Mouse (Mus musculus) activated CD4-positive, CD25-positive, alpha-beta regulatory T cell, adult 4 months (primary cell): ENCODE data around the gene Zbtb9. TPM values are rescaled to one million over a fixed set of nuclear protein-coding genes. Genes with fewer than 3 reads are reported as not detected.
"Not testable (repeated sequence)": the region's sequence is repeated elsewhere in the genome, so short reads cannot be mapped to it uniquely, and the experiment has no call there.

Experiments used
- ATAC-seq: one replicate; pipeline ENCODE4 v1.8.0; 2017
- polyA plus RNA-seq, 2 experiments: library from polyadenylated mRNA; unstranded; fragments of 100-300 nt; shearing (Covaris generic); gene quantifications; one replicate each; pipeline ENCODE4 v1.2.1; 2017

Gene Zbtb9
- polyA plus RNA-seq, 2 experiments from 2014 or later: 8.6 to 9.8 TPM

GRCm38 (mm10) chr17:26972107-26972506 lies 860 bp upstream of the Zbtb9 start:
- no peak for ATAC-seq

GRCm38 (mm10) chr17:26974547-26974946 lies 1.6 kb downstream of the Zbtb9 start:
- ATAC-seq: no peak

DNA sequence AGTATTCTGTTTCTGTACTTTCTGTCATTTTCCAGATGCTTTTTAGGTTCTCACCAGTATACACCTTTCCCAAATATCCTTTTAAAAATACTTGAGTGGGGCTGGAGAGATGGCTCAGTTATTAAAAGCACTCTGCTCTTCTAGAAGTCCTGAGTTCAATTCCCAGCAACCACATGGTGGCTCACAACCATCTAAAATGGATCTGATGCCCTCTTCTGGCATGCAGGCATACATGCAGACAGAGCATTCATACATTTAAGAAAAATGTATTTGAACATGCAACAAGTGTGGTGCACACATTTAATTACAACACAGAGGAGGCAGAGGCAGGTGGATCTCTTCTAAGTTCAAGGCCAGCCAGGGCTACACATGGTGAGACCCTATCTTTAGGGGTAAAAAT lies 2.4 kb downstream of the Zbtb9 start:
- ATAC-seq: no peak

- not testable (repeated sequence) for ATAC-seq
These were observed 4.4 kb downstream of the Zbtb9 start for GRCm38 (mm10) chr17:26977354-26977753.

DNA sequence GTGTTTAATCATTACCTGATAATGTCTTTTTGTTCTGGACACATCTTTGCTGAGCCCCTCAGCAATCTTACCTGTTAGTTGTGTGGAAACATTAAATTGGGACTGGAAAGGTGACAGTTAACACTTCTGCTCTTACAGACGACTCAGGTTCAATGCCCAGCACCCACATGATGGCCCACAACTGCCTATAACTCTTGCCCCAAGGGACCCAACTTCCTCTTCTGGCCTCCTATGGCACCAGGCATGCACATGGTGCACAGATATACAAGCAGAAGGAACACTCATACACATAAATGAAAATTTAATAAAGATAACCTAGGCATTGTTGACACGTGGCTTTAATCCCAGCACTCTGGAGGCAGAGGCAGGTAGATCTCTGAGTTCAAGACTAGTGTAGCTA lies 6.5 kb downstream of the Zbtb9 start:
- no peak for ATAC-seq

GRCm38 (mm10) chr17:26981050-26981449 lies 8.1 kb downstream of the Zbtb9 start:
- ATAC-seq: peak; percentile 59

GRCm38 (mm10) chr17:26983382-26983781 lies 10.4 kb downstream of the Zbtb9 start:
- ATAC-seq: no peak

- ATAC-seq: no peak
These were observed 12.7 kb downstream of the Zbtb9 start for GRCm38 (mm10) chr17:26985503-26986179.

DNA sequence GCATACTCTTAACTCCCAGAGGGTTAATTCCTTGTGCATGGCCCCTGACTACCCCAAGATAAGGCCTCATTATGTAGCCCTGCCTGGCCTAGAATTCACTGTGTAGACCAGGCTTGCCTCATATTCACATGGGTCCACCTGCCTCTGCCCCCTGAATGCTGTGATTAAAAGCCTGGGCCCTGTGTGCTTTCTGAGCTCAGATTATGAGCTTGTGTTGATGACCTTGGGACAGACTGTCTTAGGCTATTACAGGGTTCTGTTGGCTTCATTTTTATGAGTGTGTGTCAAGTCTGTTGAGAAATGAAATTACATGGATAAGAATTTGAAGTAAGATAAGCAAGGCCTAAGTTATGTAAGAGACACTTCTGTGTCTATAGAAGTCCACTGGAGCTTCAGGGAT lies 17.6 kb downstream of the Zbtb9 start:
- ATAC-seq: no peak

GRCm38 (mm10) chr17:26994410-26994809 lies 21.4 kb downstream of the Zbtb9 start:
- ATAC-seq: no peak

DNA sequence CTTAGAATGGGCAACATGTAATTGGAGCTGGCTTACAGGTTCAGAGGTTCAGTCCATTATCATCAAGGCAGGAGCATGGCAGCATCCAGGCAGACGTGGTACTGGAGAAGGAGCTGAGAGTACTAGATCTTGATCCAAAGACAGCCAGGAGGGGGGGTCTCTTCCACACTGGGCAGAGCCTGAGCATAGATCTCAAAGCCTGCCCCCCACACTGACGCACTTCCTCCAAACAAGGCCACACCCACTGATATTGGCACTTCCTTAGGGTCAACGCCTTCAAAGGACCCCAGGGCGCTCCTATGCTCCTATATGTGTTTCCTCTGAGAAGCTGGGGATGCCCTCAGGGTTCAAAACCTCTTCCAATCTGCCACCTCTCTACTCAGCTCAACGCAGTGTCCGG lies 22.0 kb downstream of the Zbtb9 start:
- ATAC-seq: no peak

GRCm38 (mm10) chr17:26995562-26995961 lies 22.6 kb downstream of the Zbtb9 start:
- no peak for ATAC-seq

DNA sequence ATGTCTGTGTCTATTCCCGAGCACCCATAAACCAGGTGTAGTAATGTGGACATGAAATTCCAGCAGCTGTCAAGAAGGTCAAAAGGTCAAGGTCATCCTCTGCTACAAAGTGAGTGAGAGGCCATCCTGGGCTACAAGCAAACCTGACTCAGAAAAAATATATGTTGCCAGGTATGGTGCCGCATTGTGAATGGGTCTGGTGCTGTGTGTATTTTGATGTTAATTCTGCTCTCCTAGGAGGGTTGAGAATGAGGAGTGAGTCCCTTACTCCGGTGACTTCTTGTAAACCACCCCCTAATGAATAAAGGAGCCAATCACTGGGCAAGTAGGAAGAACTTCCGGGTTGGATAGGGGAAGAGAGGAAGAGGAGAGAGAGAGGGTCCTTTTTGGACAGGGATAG lies 24.7 kb downstream of the Zbtb9 start:
- ATAC-seq: no peak

DNA sequence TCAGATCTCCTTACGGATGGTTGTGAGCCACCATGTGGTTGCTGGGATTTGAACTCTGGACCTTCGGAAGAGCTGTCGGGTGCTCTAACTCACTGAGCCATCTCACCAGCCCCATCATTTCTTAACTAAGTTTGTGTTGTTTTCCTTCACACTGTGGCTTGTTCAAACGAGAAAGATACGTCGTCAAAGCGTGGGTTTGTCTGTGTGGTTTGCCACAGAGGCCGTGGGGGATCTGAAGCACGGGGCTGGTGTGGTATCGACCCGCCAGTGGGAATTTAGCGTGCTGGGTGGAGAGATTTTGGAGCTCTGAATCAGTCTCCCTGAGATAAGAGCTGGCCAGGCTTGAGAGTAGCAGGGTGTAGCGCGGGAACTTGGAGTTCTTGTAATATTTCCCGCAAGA lies 25.3 kb downstream of the Zbtb9 start:
- ATAC-seq: no peak

GRCm38 (mm10) chr17:26999996-27000395 lies 27.0 kb downstream of the Zbtb9 start:
- peak; percentile 69 for ATAC-seq

DNA sequence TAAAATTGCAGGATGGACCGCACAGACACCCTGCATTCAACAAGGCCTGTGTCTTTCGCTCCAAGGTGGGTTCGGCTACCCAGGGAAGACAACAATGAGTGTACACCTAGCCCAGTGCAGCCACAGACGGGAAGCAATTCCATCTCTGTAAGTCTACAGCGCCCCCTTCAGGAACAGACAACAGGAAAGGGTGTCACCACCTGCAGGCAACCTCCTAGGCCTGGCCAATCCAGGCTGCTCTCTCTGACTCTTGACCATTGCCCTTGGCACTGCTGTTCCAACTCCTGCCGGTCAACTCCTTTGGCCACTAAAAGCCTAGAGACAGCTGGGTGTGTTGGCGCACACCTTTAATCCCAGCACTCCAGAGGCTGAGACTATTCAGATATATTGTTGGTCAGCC lies 28.2 kb downstream of the Zbtb9 start:
- no peak for ATAC-seq

DNA sequence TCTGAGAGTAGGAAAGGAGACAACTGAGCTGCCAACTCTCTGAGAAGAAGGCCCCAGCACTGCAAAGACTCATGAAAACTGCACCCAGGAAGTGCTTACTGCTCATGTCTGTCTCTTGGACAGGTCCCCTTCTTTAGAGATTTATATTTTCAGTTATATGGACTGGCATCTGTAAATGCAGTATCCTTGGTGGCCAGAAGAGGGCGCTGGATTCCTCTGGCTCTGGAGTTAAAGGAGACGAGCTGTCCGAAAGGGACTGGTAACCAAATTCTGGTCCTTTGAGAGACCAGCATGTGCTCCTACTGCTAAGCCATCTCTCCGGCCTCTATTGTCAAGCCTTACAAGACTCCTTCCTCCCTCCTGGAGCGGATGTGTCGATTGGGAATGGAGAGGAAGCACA lies 28.9 kb downstream of the Zbtb9 start:
- ATAC-seq: no peak

GRCm38 (mm10) chr17:27004431-27004830 lies 31.5 kb downstream of the Zbtb9 start:
- no peak for ATAC-seq

- ATAC-seq: no peak
These were observed 32.0 kb downstream of the Zbtb9 start for GRCm38 (mm10) chr17:27004903-27005485.

- no peak for ATAC-seq
These were observed 32.7 kb downstream of the Zbtb9 start for GRCm38 (mm10) chr17:27005644-27006043.

GRCm38 (mm10) chr17:27008277-27008676 lies 35.3 kb downstream of the Zbtb9 start:
- ATAC-seq: no peak

DNA sequence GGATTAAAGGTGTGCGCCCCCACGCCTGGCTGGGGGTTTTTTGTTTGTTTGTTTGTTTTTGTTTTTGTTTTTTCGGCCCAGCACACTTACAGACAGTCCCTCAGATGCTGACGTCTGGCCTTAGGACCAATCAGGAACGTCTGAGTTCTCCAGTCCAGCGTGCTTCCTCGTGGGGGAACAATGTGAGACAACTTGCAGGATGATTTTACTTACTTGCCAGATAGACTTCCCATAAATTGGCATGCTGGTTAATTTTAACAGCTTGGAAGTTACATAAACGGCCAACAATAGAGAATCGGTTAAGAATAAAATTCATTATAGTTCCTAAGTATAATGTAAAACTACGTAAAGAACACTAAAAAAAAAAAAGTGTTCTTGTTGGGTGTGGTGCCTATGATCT lies 38.2 kb downstream of the Zbtb9 start:
- no peak for ATAC-seq

DNA sequence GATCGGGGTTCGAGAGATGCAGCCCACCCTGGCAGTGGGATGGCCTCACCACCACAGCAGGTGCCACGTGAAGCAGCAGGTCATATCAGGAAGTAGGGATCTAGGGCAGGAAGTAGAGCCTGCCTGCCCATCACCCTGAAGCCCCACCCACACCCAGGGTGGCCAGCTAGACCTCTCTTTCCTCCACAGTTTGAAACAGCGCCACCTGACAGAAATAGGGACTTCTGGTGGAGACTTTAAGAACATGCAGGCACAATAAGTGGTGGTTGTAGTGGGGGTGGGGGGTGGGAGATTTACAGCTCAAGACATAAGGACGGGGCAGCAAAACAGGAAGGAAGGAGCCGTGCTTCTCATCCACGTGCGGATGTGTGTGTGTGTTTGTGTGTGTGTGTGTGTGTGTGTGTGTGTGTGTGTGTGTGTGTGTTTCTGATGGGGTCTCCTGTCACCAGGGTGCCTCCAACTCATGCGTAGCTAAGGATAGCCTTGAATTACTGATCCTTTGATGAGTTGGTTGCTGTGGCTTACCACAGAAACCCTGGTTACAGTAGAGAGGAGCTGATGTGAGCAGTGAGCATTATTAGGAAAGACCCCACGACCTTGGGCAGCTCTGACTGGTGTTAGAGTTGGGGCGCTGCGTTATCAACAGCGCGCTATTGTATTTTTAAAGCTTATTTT lies 39.2 kb downstream of the Zbtb9 start:
- peak; percentile 82 for ATAC-seq

DNA sequence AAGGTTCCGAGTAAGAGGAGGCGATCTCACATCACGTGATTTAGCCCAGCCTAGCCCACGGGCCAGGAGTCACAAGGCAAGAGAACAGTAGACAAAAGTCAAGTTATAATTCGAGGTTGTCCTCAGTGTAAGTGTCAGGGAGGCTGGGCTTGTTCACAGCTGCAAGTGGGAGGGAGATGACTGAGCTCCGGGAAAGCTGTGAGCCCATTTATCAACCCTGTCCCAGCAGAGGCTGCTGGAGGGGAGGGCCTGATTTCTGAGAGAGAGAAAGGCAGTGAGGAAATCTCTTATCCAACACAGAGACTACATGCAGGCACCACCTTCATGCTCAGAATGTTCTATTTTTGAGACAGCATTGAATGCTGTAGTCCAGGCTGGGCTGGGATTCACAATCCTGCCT lies 39.9 kb downstream of the Zbtb9 start:
- no peak for ATAC-seq
